Mouse (Mus musculus) hindbrain, embryonic 10.5 days (tissue): ENCODE data around the gene Atxn1. TPM values are rescaled to one million over a fixed set of nuclear protein-coding genes. Genes with fewer than 3 reads are reported as not detected.
A peak's percentile ranks its signal among the peaks of the same experiment; 100 is the strongest.

Experiments
- DNase-seq: peaks from one replicate; pipeline ENCODE4 v3.0.0-alpha.2; 2017; ENCODE audit warnings: low spot score
- H3K27ac ChIP-seq: fragments of 300-500 bp; sonication (generic); 2 replicates; pipeline ENCODE4 v1.5.1; 2016; ENCODE audit warnings: mild to moderate bottlenecking, moderate library complexity
- H3K27me3 ChIP-seq: fragments of 300-500 bp; sonication (generic); 2 replicates; pipeline ENCODE4 v1.6.1; 2016; ENCODE audit warnings: mild to moderate bottlenecking; ENCODE audit not compliant: poor library complexity, insufficient read depth, severe bottlenecking
- H3K36me3 ChIP-seq: fragments of 300-500 bp; sonication (generic); 2 replicates; pipeline ENCODE4 v1.6.1; 2016; ENCODE audit warnings: mild to moderate bottlenecking, moderate library complexity
- H3K4me1 ChIP-seq: fragments of 300-500 bp; sonication (generic); replicated peaks from 2 replicates; pipeline ENCODE4 v1.6.1; 2016; ENCODE audit warnings: mild to moderate bottlenecking
- H3K4me3 ChIP-seq: fragments of 300-500 bp; sonication (generic); 2 replicates; pipeline ENCODE4 v1.5.1; 2016; ENCODE audit warnings: mild to moderate bottlenecking, moderate library complexity
- H3K9me3 ChIP-seq: fragments of 300-500 bp; sonication (generic); 2 replicates; pipeline ENCODE4 v1.6.1; 2016; ENCODE audit warnings: mild to moderate bottlenecking, moderate library complexity
- WGBS: fragments of 180-500 bp; shearing (Covaris S2); methylation state at CpG from one replicate; pipeline ENCODE4 v1.1.7; 2016; 5-methylcytosine and 5-hydroxymethylcytosine counted together
- polyA plus RNA-seq: library from polyadenylated mRNA; unstranded; fragments of >200 nt; fragmentation: Nextera tagmentation; extraction: Ambion mirVana; gene quantifications from 2 replicates; pipeline ENCODE4 v1.2.1, GENCODE M21; 2016

Atxn1 gene
- polyA plus RNA-seq, 1 experiment from 2014 or later, result 2.4 TPM

GRCm38 (mm10) chr13:45749222-45749621, 215.6 kb downstream of the Atxn1 start:
- 67% methylated on average over 8 of the region's 8 CpGs for WGBS
- no peak overlapping the region for H3K4me3 ChIP-seq
- H3K36me3 ChIP-seq, result no peaks in the 10 kb centered on the region
- H3K27me3 ChIP-seq, result no peaks in the 10 kb centered on the region
- peak; percentile 46 for DNase-seq
- peak overlapping the region; percentile 71; the same call in 1 of the 2 replicates for H3K27ac ChIP-seq
- no peaks in the 10 kb centered on the region for H3K9me3 ChIP-seq
- H3K4me1 ChIP-seq, result peaks cover 37% of the 10 kb centered on the region

GRCm38 (mm10) chr13:45748691-45749090, 216.1 kb downstream of the Atxn1 start:
- peaks cover 41% of the 10 kb centered on the region for H3K4me1 ChIP-seq
- H3K27me3 ChIP-seq, result no peaks in the 10 kb centered on the region
- no peaks in the 10 kb centered on the region for H3K36me3 ChIP-seq
- H3K27ac ChIP-seq, result peak overlapping the region; percentile 30; the same call in 1 of the 2 replicates
- no peak overlapping the region for H3K4me3 ChIP-seq
- 78% methylated on average over 4 of the region's 4 CpGs for WGBS
- no peaks in the 10 kb centered on the region for H3K9me3 ChIP-seq
- DNase-seq, result no peak

GRCm38 (mm10) chr13:45745851-45746773, 218.7 kb downstream of the Atxn1 start:
- Histone ChIP-seq H3K4me3 (no peak overlapping the region), H3K27me3 (no peaks in the 10 kb centered on the region), H3K4me1 (peaks cover 44% of the 10 kb centered on the region), H3K36me3 (no peaks in the 10 kb centered on the region), H3K27ac (no peak overlapping the region), H3K9me3 (no peaks in the 10 kb centered on the region)
- 71% methylated on average over 12 of the region's 12 CpGs for WGBS
- peak; percentile 19 for DNase-seq

DNA sequence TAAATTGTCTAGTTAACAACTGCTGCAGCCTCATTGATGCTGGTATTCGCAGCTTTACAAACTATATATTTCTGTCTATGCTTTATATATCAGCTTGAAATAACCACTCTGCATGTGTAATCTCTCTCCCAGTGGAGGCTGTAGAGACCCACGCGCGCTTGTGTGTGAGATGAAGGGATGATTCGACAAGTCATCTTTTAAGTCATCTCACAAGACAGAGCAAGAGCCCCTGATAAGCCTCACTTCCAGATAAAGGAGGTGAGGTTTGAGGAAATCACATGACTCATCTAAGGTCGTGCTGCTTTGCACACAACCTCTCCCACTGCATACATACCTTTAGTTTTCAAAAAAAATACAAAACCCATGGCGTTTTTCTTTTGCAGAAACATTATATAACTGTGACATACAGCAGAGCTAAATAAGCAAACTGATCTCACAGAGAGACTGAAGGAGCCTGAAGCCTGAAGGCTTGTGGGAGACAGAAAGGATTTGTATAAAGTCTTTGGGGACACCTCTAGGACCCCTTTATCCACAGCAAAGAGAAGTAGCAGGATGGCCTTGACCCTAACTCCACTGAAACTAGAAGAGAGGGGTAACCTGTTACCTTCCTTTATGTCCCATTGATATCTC, 219.9 kb downstream of the Atxn1 start:
- H3K27me3 ChIP-seq, result no peaks in the 10 kb centered on the region
- no peaks in the 10 kb centered on the region for H3K9me3 ChIP-seq
- peaks cover 32% of the 10 kb centered on the region for H3K4me1 ChIP-seq
- no peak overlapping the region for H3K4me3 ChIP-seq
- 86% methylated on average over 7 of the region's 7 CpGs for WGBS
- no peak for DNase-seq
- H3K27ac ChIP-seq, result no peak overlapping the region
- no peaks in the 10 kb centered on the region for H3K36me3 ChIP-seq

GRCm38 (mm10) chr13:45743848-45744247, 221.0 kb downstream of the Atxn1 start:
- WGBS, result 42% methylated on average over 7 of the region's 7 CpGs
- DNase-seq, result peak; percentile 18

GRCm38 (mm10) chr13:45740369-45740768, 224.4 kb downstream of the Atxn1 start:
- 82% methylated on average over 12 of the region's 12 CpGs for WGBS
- DNase-seq, result no peak
- Histone ChIP-seq H3K9me3 (no peaks in the 10 kb centered on the region), H3K4me1 (peaks cover 16% of the 10 kb centered on the region), H3K36me3 (no peaks in the 10 kb centered on the region), H3K4me3 (no peak overlapping the region), H3K27me3 (no peaks in the 10 kb centered on the region), H3K27ac (no peak overlapping the region)

More at GRCm38 (mm10) chr13:45743848-45744247, 221.0 kb downstream of the Atxn1 start:
- no peak overlapping the region for H3K4me3 ChIP-seq
- H3K27ac ChIP-seq, result peak overlapping the region; percentile 71; the same call in 1 of the 2 replicates
- no peaks in the 10 kb centered on the region for H3K36me3 ChIP-seq
- no peaks in the 10 kb centered on the region for H3K27me3 ChIP-seq
- no peaks in the 10 kb centered on the region for H3K9me3 ChIP-seq
- H3K4me1 ChIP-seq, result peaks cover 22% of the 10 kb centered on the region

DNA sequence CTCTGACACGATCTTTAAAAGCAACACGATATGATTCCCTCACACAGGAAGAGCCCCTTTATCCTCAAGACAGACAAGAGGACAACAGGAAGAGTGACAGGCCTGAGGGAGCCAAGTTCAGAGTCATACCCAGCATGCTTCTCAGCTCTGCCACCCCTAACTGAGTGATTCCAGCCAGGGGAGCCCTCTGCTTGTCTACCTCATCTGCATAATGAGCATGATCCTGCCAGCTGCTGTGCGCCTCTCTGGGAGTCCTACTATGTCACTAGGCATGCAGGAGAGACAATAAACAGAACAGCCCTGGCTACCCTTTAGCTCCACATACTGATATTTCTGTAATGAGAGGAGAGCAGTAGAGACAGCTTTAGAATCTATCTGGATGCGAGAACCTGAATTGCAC, 228.6 kb downstream of the Atxn1 start:
- no peak overlapping the region for H3K27ac ChIP-seq
- no peak for DNase-seq
- H3K27me3 ChIP-seq, result no peaks in the 10 kb centered on the region
- no peak overlapping the region for H3K4me3 ChIP-seq
- 81% methylated on average over 4 of the region's 4 CpGs for WGBS
- no peaks in the 10 kb centered on the region for H3K36me3 ChIP-seq
- H3K9me3 ChIP-seq, result no peaks in the 10 kb centered on the region
- peaks cover 5% of the 10 kb centered on the region; the same call in 1 of the 2 replicates for H3K4me1 ChIP-seq

DNA sequence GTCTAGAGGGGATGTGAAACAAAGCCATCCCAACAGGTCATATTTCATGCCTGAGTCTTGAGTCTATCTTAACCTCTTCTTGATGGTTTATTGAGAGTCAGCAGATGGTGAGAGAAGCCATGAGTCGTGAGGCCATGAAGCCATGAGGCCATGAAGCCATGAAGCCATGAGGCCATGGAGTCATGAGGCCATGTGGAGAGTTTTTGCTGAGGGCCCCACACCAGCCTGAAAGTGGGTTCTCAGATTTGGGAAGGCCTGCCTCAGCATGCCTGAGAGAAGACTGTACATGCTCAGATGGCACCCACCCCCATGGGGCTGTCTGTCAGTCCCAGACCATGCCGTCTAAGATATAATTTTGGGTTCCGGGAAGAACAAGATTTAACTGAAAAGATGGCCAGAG, 229.0 kb downstream of the Atxn1 start:
- WGBS, result 92% methylated on average over 3 of the region's 3 CpGs
- no peaks in the 10 kb centered on the region for H3K27me3 ChIP-seq
- H3K4me1 ChIP-seq, result peaks cover 5% of the 10 kb centered on the region; the same call in 1 of the 2 replicates
- no peak for DNase-seq
- H3K9me3 ChIP-seq, result no peaks in the 10 kb centered on the region
- H3K4me3 ChIP-seq, result no peak overlapping the region
- no peak overlapping the region for H3K27ac ChIP-seq
- no peaks in the 10 kb centered on the region for H3K36me3 ChIP-seq

DNA sequence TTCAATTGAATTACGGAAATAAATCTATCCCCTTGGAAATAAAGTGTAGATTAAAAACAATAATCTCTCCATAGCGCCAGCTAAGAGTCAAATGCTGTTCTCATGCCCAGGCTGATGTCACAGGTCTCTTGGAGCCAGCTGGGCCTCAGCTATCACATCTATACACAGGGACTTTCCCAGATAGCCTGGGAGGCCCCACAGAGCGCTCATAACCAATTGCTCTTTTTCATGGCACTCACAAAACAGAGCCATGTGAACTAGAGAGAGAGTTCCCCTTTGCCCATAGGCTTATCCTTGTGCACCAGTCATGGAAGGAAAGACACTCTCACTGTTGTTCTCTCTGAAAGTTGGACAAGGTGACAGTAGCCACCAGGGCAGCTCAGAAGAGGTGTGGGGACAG, 230.3 kb downstream of the Atxn1 start:
- H3K4me1 ChIP-seq, result peaks cover 5% of the 10 kb centered on the region; the same call in 1 of the 2 replicates
- H3K4me3 ChIP-seq, result no peak overlapping the region
- no peaks in the 10 kb centered on the region for H3K27me3 ChIP-seq
- WGBS, result 94% methylated on average over 3 of the region's 3 CpGs
- H3K36me3 ChIP-seq, result no peaks in the 10 kb centered on the region
- H3K27ac ChIP-seq, result no peak overlapping the region
- no peak for DNase-seq
- H3K9me3 ChIP-seq, result no peaks in the 10 kb centered on the region

DNA sequence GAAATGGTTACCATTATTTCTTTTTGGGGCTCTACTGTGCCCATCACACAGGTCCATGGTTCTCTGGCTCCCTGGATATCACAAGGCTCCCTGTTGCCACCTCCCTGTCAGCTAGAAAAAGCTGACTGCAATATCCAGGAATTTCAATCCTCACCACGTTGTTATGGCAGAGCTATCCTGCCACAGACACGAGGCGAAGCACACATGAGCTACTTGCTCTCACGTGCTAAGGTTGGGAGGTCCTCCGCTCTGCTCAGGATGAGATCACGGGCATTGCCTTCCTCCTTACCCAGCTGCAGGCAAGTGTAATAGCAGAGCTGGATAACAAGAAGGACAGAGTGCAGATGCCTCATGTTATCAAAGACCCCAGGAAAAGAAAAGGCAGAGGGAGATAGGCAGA, 232.2 kb downstream of the Atxn1 start:
- H3K4me3 ChIP-seq, result no peak overlapping the region
- no peaks in the 10 kb centered on the region for H3K36me3 ChIP-seq
- H3K27me3 ChIP-seq, result no peaks in the 10 kb centered on the region
- no peaks in the 10 kb centered on the region for H3K9me3 ChIP-seq
- peaks cover 5% of the 10 kb centered on the region; the same call in 1 of the 2 replicates for H3K4me1 ChIP-seq
- DNase-seq, result no peak
- H3K27ac ChIP-seq, result no peak overlapping the region
- WGBS, result 85% methylated on average over 6 of the region's 6 CpGs

- DNase-seq, result no peak
- no peaks in the 10 kb centered on the region for H3K27me3 ChIP-seq
- H3K27ac ChIP-seq, result no peak overlapping the region
- 0 out of 2 replicates have a peak, but pooled peaks cover 13% of the 10 kb centered on the region for H3K4me1 ChIP-seq
- H3K4me3 ChIP-seq, result no peak overlapping the region
- H3K9me3 ChIP-seq, result no peaks in the 10 kb centered on the region
- H3K36me3 ChIP-seq, result no peaks in the 10 kb centered on the region
These were observed 237.9 kb downstream of the Atxn1 start for GRCm38 (mm10) chr13:45726917-45727316.

GRCm38 (mm10) chr13:45726181-45726580, 238.6 kb downstream of the Atxn1 start:
- Histone ChIP-seq H3K4me3 (no peak overlapping the region), H3K9me3 (no peaks in the 10 kb centered on the region), H3K36me3 (no peaks in the 10 kb centered on the region), H3K27ac (no peak overlapping the region), H3K4me1 (0 out of 2 replicates have a peak, but pooled peaks cover 13% of the 10 kb centered on the region), H3K27me3 (no peaks in the 10 kb centered on the region)
- DNase-seq, result no peak
- WGBS, result 77% methylated on average over 6 of the region's 6 CpGs
